Mouse (Mus musculus): ENCODE results near the gene Tfg. TPM values are rescaled to one million over a fixed set of nuclear protein-coding genes. Genes with fewer than 3 reads are reported as not detected.
A peak's percentile ranks its signal among the peaks of the same experiment; 100 is the strongest.

Gene Tfg
- polyA plus RNA-seq (2016; fragmentation: Nextera tagmentation; extraction: Ambion mirVana), result 177 and 181 TPM in 2 replicates

GRCm38 (mm10) chr16:56717224-56718200 lies at the start of gene Tfg:
Gene Tfg (minus strand): TSS chr16:56717450.
- peak within 1 kb of the TSS; percentile 65 for H3K4me2 ChIP-seq (replicated peaks)
- peaks cover 14% of the 10 kb centered on the region for H3K4me1 ChIP-seq
- H3K36me3 ChIP-seq, result peaks cover 2% of the 10 kb centered on the region; the same call in 1 of the 2 replicates
- no peaks in the 10 kb centered on the region for H3K9me3 ChIP-seq
- WGBS, result under 1% methylated on average over 62 of the region's 62 CpGs
- H3K27ac ChIP-seq (replicated peaks), result peak within 1 kb of the TSS; percentile 99
- no peaks in the 10 kb centered on the region for H3K27me3 ChIP-seq
- peak; percentile 97 for ATAC-seq (ENCODE audit: low FRiP score, low read depth)
- H3K4me3 ChIP-seq, result peak within 1 kb of the TSS; percentile 82
- H3K9ac ChIP-seq (replicated peaks), result peak within 1 kb of the TSS; percentile 88

DNA sequence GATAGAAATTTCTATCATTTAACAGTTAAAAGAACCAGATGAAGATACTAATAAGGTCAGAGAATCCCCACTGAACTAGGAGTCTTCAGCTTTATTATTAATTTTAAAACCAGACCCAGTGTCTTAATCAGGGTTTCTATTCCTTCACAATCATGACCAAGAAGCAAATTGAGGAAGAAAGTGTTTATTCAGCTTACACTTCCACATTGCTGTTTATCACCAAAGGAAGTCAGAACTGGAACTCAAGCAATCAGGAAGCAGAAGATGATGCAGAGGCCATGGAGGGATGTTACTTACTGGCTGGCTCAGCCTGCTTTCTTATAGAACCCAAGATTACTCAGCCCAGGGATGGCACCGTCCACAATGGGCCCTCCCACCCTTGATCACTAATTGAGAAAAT lies 11.8 kb upstream of the Tfg start:
- Histone ChIP-seq H3K9ac (replicated peaks) (no peak overlapping the region), H3K4me1 (no peaks in the 10 kb centered on the region), H3K4me3 (no peak overlapping the region), H3K27me3 (no peaks in the 10 kb centered on the region), H3K36me3 (no peaks in the 10 kb centered on the region), H3K9me3 (no peaks in the 10 kb centered on the region), H3K4me2 (replicated peaks) (no peak overlapping the region), H3K27ac (replicated peaks) (no peak overlapping the region)
- ATAC-seq (ENCODE audit: low FRiP score, low read depth), result no peak
- 21% methylated on average over 1 of the region's 1 CpGs for WGBS

GRCm38 (mm10) chr16:56724927-56725326 lies 7.7 kb upstream of the Tfg start:
- H3K4me3 ChIP-seq, result no peak overlapping the region
- H3K27ac ChIP-seq (replicated peaks), result no peak overlapping the region
- no peak overlapping the region for H3K4me2 ChIP-seq (replicated peaks)
- H3K27me3 ChIP-seq, result no peaks in the 10 kb centered on the region
- no peak for ATAC-seq (ENCODE audit: low FRiP score, low read depth)
- H3K9me3 ChIP-seq, result no peaks in the 10 kb centered on the region
- H3K36me3 ChIP-seq, result no peaks in the 10 kb centered on the region
- H3K4me1 ChIP-seq, result no peaks in the 10 kb centered on the region
- 85% methylated on average over 10 of the region's 10 CpGs for WGBS
- H3K9ac ChIP-seq (replicated peaks), result no peak overlapping the region

GRCm38 (mm10) chr16:56722357-56722756 lies 5.1 kb upstream of the Tfg start:
- no peak overlapping the region for H3K4me3 ChIP-seq
- no peak overlapping the region for H3K9ac ChIP-seq (replicated peaks)
- 78% methylated on average over 4 of the region's 4 CpGs for WGBS
- 0 out of 2 replicates have a peak, but pooled peaks cover 2% of the 10 kb centered on the region for H3K4me1 ChIP-seq
- H3K4me2 ChIP-seq (replicated peaks), result no peak overlapping the region
- H3K9me3 ChIP-seq, result no peaks in the 10 kb centered on the region
- no peaks in the 10 kb centered on the region for H3K27me3 ChIP-seq
- no peak overlapping the region for H3K27ac ChIP-seq (replicated peaks)
- H3K36me3 ChIP-seq, result no peaks in the 10 kb centered on the region
- no peak for ATAC-seq (ENCODE audit: low FRiP score, low read depth)

DNA sequence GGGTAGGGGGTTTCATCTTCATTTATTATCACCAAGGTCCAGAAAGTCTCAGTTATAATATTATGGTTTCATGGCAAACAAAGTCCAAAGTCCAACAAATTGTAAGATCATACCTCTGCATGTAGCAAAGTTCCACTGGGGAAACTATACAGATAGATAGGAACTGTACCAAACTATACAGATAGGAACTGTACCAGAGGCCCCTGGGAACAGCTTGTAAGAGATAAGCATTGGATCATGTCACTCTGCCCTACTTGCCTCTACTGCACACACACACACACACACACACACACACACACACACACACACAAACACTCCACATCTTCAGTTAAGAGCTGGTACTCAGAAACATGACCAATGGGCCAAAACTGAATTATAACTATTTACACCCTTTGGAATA lies 1.8 kb upstream of the Tfg start:
- H3K27me3 ChIP-seq, result no peaks in the 10 kb centered on the region
- no peaks in the 10 kb centered on the region for H3K9me3 ChIP-seq
- ATAC-seq (ENCODE audit: low FRiP score, low read depth), result no peak
- H3K36me3 ChIP-seq, result no peaks in the 10 kb centered on the region
- H3K27ac ChIP-seq (replicated peaks), result no peak overlapping the region
- H3K4me1 ChIP-seq, result peaks cover 14% of the 10 kb centered on the region
- no peak overlapping the region for H3K9ac ChIP-seq (replicated peaks)
- no peak overlapping the region for H3K4me3 ChIP-seq
- no peak overlapping the region for H3K4me2 ChIP-seq (replicated peaks)

DNA sequence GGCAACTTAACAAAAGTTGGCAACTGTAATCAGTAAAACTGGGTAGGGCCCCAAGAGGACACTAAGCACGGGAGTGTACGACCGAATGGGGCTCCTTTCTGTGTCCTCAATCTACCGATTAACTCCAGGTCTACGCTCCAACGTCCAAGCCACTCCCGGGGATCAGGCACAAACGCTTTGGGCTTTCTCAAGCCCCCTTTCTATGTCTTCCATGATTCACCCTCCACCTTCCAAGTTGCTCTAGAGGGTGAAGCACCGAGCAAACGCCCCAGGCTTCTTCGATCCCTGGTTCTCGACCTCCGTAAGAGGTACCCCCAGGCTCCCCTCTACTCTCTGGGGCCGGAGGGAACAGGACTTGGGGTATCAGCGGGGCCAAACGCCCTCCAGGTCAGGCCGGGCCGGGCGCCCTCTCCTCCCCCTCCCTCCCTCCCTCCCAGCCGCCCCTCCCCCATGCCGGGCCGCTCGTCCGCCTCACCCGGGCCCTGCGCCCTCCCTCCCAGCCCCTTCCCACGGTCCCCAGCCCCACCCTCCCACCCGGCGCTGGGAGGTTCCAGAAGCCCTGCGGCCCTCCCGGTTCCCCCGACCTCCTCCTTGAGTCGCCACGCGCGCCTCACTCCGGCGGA lies 582 bp downstream of the Tfg start:
- H3K4me1 ChIP-seq, result peaks cover 14% of the 10 kb centered on the region
- H3K4me3 ChIP-seq, result peak overlapping the region; percentile 82
- H3K27me3 ChIP-seq, result no peaks in the 10 kb centered on the region
- H3K9me3 ChIP-seq, result no peaks in the 10 kb centered on the region
- H3K36me3 ChIP-seq, result peaks cover 10% of the 10 kb centered on the region
- WGBS, result under 1% methylated on average over 36 of the region's 38 CpGs
- peak; percentile 78 for ATAC-seq (ENCODE audit: low FRiP score, low read depth)
- H3K9ac ChIP-seq (replicated peaks), result peak overlapping the region; percentile 88
- peak overlapping the region; percentile 99 for H3K27ac ChIP-seq (replicated peaks)
- peak overlapping the region; percentile 65 for H3K4me2 ChIP-seq (replicated peaks)

DNA sequence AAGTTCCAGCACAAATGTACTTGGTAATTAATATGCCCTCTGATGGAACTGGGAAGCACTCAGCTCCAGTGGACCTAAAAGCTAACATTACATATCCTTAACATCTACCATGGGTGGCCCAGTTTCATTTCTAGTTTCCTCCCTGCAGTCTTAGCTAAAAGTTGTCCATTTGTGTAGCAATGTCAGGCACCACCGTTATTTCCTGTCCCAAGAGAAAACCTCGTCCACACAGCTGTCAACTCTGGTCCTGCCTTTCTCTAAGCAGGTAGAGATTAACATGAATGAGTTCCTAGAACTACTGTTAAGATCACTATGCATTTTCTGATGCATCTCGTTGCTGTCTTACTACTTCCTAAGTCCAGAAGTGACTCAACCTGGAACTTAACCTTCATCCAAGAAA lies 1.6 kb downstream of the Tfg start:
- 84% methylated on average over 3 of the region's 3 CpGs for WGBS
- H3K4me1 ChIP-seq, result peaks cover 14% of the 10 kb centered on the region

DNA sequence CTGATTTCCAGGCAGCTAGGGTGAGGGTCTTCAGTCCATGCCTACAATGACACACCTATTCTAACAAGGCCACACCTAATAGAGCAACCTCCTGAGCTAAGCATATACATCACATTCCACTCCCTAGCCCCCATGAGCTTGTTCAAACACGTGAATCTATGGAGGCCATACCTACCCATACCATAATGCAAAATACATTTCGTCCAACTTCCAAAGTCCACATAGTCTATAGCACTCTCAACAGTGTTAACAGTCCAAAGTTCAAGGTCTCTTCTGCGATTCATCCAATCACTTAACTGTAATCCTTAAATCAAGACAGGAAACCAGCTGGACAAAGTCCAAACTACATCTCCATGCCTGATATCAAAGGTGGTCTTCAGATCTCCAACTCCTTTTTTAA lies 7.2 kb downstream of the Tfg start:
- no peaks in the 10 kb centered on the region for H3K9me3 ChIP-seq
- H3K27me3 ChIP-seq, result no peaks in the 10 kb centered on the region
- no peak overlapping the region for H3K9ac ChIP-seq (replicated peaks)
- no peak overlapping the region for H3K27ac ChIP-seq (replicated peaks)
- 98% methylated on average over 3 of the region's 3 CpGs for WGBS
- H3K4me1 ChIP-seq, result no peaks in the 10 kb centered on the region
- ATAC-seq (ENCODE audit: low FRiP score, low read depth), result no peak
- H3K4me3 ChIP-seq, result no peak overlapping the region
- H3K36me3 ChIP-seq, result peaks cover 59% of the 10 kb centered on the region
- H3K4me2 ChIP-seq (replicated peaks), result no peak overlapping the region

More for the DNA sequence above, 1.6 kb downstream of the Tfg start:
- Histone ChIP-seq H3K4me2 (replicated peaks) (peak overlapping the region; percentile 65), H3K36me3 (peaks cover 21% of the 10 kb centered on the region), H3K27ac (replicated peaks) (no peak overlapping the region), H3K9me3 (no peaks in the 10 kb centered on the region), H3K9ac (replicated peaks) (0 out of 2 replicates have a peak overlapping the region, but pooled peaks have one; percentile 88), H3K27me3 (no peaks in the 10 kb centered on the region), H3K4me3 (peak overlapping the region; percentile 82)
- no peak for ATAC-seq (ENCODE audit: low FRiP score, low read depth)

DNA sequence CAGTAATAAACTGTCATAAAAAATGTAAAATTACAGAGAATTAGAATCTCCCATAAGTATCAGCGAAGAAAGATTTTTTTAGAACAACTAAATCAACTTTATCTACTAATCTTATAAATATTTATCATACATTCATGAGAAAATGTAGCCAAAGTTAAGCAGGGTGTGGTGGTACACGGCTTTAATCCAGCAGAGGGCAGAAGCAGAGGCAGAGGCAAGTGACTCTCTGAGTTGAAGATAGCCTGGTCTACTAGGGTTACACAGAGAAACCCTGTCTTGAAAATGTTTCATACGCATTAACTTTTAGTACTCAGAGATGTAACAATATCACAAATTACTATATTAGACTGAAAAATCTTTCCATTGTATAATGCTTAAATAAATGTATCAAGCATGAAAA lies 11.5 kb downstream of the Tfg start:
- Histone ChIP-seq H3K27me3 (no peaks in the 10 kb centered on the region), H3K4me3 (no peak overlapping the region), H3K9ac (replicated peaks) (no peak overlapping the region), H3K4me2 (replicated peaks) (no peak overlapping the region), H3K9me3 (no peaks in the 10 kb centered on the region), H3K4me1 (no peaks in the 10 kb centered on the region), H3K36me3 (peaks cover 59% of the 10 kb centered on the region), H3K27ac (replicated peaks) (no peak overlapping the region)
- no peak for ATAC-seq (ENCODE audit: low FRiP score, low read depth)
- WGBS, result 83% methylated on average over 3 of the region's 3 CpGs

DNA sequence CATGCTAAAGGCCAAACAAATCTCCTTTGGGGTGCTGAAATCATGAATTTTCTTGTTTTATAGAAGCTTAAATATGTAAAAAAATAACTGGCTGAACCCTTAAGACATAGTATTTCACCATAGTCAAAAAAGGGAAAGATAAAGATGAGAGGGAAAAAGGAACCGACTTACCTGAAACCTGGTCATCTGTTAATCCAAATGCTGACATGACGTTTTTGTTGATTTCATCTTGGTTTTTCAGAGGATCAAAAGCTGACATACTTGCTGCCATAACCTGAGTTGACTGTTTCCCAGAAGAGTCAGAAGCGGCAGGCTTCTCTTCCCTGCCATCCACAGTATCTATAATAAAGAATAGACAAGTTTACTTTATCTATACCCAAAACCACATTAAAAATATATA lies 16.4 kb downstream of the Tfg start:
- Histone ChIP-seq H3K36me3 (peaks cover 32% of the 10 kb centered on the region), H3K27me3 (no peaks in the 10 kb centered on the region)

GRCm38 (mm10) chr16:56696448-56696847 lies 20.8 kb downstream of the Tfg start:
- 76% methylated on average over 2 of the region's 2 CpGs for WGBS
- ATAC-seq (ENCODE audit: low FRiP score, low read depth), result peak; percentile 41; the same call in 1 of the 2 replicates
- H3K9ac ChIP-seq (replicated peaks), result no peak overlapping the region
- no peak overlapping the region for H3K27ac ChIP-seq (replicated peaks)
- H3K9me3 ChIP-seq, result no peaks in the 10 kb centered on the region
- H3K4me2 ChIP-seq (replicated peaks), result no peak overlapping the region
- H3K4me1 ChIP-seq, result no peaks in the 10 kb centered on the region
- no peak overlapping the region for H3K4me3 ChIP-seq
- H3K36me3 ChIP-seq, result peaks cover 30% of the 10 kb centered on the region
- H3K27me3 ChIP-seq, result no peaks in the 10 kb centered on the region

More for the DNA sequence above, 16.4 kb downstream of the Tfg start:
- WGBS, result 94% methylated on average over 3 of the region's 3 CpGs
- H3K4me1 ChIP-seq, result no peaks in the 10 kb centered on the region
- no peak overlapping the region for H3K4me2 ChIP-seq (replicated peaks)
- H3K9ac ChIP-seq (replicated peaks), result no peak overlapping the region
- no peaks in the 10 kb centered on the region for H3K9me3 ChIP-seq
- no peak for ATAC-seq (ENCODE audit: low FRiP score, low read depth)
- H3K4me3 ChIP-seq, result no peak overlapping the region
- H3K27ac ChIP-seq (replicated peaks), result no peak overlapping the region

DNA sequence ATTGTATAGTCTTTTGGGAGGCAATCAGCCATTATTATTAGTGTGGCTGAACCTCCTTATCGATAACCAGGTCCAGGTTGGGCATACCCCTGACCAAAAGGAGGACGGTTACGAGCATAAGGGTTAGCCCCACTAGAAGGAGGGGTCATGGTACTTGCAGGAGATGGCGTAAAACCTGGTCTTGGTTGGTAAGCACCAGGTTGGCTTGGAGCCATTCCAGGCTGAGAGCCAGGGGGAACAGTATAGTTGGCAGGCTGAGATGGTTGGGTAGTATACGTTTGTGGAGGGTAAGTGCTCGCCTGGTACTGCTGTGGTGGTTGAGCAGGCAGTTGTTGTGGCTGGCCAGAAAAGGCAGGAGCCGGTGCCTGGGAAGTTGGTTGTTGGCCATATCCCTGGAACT lies 26.5 kb downstream of the Tfg start:
- WGBS, result 97% methylated on average over 7 of the region's 7 CpGs
- H3K36me3 ChIP-seq, result peaks cover 44% of the 10 kb centered on the region
- no peak for ATAC-seq (ENCODE audit: low FRiP score, low read depth)

More for the DNA sequence above, 26.5 kb downstream of the Tfg start:
- H3K4me1 ChIP-seq, result no peaks in the 10 kb centered on the region
- H3K4me3 ChIP-seq, result no peak overlapping the region
- H3K9ac ChIP-seq (replicated peaks), result no peak overlapping the region
- H3K27ac ChIP-seq (replicated peaks), result no peak overlapping the region
- H3K27me3 ChIP-seq, result no peaks in the 10 kb centered on the region
- H3K9me3 ChIP-seq, result no peaks in the 10 kb centered on the region
- H3K4me2 ChIP-seq (replicated peaks), result no peak overlapping the region

All from midbrain, embryonic 12.5 days (tissue).